Mouse (Mus musculus) brain, embryonic 18.5 days (tissue): ENCODE measurements around the gene A3galt2.

Experiments used
- DNase-seq: peaks from one replicate; pipeline ENCODE4 v3.0.0-alpha.2; 2012; ENCODE audit warnings: low read depth, low spot score

A3galt2 gene

DNA sequence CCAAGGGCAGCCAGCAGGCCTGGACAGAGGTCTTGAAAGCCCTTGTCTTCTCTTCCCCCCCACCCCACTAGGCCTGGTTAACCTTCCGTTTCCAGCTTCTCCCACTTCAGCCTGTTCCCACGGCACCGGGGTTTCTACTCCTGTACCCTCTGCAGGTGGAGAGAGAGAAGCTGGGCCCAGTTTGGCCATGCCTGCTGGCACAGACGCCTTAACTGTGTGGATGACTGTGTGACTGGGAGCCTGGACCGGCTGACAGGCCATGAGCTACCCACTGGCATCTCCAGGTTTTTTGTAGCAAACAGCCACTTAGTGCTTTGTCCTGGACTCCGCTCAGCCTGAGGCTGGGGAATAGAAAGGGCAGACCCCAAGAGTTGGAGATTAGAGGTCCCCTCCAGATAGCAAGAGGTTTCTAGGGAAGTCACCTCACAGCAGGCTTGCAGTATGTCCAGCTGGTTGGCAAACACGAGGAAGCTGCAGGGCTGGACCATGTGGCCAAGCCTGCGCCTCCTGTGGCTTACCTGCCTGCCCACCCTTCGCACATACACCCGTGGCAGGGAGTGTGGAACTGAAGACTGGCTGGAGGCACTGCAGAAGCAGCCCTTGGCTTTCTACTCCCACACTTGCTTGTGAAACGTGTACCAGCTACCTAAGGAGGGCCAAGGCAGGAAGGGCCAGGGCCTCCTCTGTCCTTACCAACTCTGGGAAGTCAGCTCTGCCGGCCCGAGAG lies 3.0 kb upstream of the A3galt2 start:
- no peak for DNase-seq

DNA sequence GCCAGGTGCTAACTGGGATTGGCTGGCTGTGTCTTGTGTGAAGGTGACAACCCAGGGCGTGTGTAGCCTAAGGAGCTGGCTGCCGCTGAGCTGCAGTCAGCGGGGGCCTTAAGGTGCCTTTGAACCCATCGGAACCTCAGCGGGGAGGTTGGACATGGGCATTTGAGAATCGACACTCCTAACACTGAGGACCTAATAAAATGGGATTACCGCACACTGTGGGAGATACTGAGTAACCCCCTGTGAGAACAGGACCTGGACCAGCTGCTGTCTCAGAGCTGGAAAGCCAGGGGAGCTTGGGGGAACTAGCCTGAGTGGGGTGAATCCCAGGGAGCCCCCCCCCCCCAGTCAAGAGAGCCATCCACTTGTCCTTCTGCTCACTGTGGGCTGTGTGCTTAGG lies 1.6 kb upstream of the A3galt2 start:
- DNase-seq = no peak

DNA sequence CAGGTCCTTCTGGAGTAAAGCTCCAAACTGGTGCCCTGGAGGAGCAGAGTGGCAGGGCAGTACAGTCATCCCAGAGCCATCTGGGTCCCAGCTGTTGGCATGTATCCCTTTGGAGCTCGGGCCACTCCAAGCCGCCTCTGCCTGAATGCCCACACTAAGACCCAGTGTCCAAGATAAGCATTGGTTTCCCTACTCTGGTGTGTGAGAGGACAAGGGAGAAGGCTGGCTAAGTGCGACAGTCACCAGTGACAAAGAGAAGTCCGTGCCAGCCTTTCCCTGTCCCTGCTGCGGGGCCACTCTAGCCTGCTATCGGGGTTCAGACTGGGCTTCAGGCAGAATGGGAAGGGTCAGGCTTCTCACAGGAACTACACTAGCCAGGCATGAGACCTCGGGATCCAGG lies 736 bp downstream of the A3galt2 start:
- DNase-seq = no peak

DNA sequence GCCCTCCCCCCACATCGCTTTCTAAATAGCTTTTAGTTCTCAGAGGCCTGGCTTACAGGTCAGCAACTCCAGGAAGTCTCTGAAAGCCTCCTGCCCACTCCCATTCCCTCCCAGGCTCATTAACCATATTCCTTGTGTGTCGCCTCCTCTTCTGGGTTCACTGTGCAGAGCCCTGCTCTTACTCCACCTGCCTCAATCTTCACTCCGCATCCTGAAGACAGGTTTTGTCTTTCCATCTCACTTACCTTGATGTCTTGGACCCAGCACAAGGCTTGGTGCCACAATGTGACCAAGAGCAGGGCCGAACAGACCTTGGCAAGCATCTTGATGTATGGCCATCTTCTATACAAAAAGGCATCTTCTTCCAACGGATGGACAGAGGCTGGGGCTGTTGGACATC lies 4.0 kb downstream of the A3galt2 start:
- no peak for DNase-seq

DNA sequence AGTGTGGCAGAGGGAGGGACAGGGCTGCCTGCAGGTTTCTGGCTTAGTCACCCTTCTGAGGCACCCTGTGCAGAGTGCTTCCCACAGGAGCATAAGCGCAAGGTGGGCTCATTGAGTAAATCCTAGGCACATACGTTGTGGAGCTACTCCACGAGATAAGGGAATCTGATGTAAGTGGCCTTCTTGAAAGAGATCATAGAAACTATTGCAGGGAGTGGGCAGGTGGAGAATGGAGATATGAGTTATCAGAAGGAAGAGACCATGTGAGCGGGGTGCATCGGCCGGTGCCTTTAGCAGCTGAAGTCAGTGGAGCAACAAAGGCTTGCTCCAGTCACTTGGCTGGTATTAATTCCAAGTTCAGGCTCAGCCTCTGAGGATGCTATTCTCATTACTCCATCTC lies 4.9 kb downstream of the A3galt2 start:
- DNase-seq = no peak

DNA sequence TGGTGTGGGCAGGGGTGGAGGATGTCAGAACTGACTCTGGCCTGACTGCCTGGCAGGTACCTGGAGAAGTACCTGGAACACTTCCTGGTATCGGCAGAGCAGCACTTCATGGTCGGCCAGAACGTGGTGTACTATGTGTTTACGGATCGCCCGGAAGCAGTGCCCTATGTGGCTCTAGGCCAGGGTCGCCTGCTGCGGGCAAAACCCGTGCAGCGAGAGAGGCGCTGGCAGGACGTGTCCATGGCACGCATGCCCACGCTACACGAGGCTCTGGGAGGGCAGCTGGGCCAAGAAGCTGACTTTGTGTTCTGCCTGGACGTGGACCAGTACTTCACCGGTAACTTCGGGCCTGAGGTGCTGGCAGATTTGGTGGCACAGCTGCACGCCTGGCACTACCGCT lies 11.8 kb downstream of the A3galt2 start:
- no peak for DNase-seq

DNA sequence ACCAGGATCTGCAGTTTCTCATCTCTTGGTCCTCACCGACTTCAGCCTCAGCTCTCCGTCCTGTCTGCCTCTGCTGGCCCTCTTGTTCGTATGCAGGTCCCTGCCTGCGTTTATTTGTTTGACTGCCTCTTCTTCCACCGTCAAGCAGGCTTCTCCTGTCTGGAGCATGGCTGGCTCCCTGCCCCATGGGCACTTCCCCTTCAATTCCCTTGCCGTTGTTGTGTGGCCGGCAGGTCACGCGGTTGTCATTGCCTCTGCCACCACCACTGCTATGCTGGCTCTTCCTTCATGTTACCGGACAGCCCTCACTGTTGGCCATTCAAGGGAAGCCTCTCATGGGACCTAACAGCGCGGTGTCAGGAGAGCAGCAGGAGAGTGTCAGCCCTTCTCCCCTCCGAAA lies 13.0 kb downstream of the A3galt2 start:
- no peak for DNase-seq

DNA sequence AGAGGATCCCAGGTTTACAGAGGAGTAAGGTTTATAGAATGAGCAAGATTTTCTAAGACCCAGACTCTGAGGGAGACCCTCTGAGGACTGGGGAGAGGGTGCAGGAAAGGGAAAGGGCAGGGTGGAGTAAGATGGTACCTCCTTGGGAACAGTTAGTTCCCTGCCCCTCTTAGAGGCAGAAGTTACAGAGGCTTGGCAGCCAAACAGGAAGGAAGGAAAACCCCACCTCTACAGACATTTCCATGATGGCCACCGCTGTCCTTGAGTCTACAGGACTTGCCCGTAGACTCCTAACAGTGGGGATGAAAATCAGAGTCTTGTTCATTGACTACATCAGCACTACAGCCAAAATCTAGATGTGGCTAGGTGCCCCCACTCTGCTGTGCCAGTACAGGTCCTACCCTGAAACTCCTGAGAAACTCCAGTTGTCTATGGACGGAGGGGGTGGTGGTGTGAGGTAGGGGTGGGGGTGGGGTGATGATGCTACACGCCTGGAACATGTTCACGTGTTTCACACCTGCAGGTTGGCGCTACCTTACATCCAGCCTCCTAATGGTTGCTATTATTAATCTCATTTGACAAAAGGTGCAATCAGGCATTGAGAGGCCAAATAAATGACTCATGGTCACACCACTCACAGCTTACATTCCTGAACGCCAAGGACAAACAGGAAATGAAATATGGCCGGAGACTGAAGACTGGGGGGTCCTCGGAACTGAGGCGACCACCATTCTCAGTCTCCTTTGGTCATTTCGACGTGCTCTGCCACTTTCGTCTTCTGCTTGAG lies 14.6 kb downstream of the A3galt2 start:
- no peak for DNase-seq

DNA sequence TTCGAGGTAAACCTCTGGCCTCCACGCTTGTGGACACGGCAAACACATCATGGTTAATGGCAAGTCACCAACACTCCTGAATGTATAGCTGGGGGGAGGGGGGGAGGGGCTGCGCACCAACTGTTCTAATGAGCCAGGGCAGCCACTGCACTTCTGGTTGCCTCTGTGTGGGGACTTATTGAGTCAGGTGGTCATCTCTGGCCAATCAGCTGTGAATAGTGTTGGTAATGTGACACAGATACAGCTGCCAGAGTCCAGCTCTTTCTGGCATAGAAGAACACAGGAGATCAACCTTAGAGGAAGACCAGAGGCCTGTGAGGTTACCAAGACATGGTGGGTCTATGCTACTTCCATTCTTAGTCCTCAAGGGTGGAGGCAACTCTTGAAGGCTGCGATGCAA lies 15.5 kb downstream of the A3galt2 start:
- no peak for DNase-seq

DNA sequence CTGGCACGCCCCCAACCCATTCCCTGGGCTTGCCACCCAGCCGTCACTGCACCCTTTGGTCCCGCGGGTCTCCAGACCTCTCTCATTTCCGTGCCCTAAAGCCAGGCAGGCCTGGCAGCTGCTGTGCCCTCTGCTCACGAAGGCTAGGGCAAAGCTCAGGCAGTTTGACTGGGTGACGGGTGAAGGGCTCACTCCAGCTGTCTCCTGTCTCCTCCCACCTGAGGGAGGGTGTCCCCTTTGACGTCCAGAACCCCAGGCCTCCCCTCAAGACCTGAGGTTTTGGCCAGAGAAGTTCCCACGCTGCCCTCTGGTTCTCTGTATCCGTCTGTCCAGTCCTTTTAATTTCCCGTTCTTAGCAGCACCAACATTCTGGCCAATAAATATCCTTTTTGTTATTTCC lies 18.7 kb downstream of the A3galt2 start:
- DNase-seq = no peak

DNA sequence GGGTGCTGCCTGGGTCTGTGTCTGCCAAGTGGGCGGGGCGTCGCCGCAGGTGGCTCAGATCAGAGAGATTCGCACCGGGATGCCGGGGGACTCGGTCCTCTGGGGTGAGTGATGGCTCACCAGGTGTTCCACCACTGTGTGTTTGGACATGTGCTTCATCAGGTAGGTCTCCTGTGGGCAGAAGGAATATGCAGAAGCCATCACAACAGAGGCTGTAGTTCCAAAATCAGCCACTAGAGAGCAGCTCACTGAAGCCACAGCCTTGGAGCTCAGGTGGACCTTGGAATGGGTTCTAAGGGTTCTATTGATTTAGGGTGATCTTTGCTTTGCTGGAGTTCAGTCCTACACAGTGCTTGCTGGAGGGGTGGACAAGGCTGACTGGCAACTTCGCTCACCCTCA lies 19.3 kb downstream of the A3galt2 start:
- DNase-seq = no peak

DNA sequence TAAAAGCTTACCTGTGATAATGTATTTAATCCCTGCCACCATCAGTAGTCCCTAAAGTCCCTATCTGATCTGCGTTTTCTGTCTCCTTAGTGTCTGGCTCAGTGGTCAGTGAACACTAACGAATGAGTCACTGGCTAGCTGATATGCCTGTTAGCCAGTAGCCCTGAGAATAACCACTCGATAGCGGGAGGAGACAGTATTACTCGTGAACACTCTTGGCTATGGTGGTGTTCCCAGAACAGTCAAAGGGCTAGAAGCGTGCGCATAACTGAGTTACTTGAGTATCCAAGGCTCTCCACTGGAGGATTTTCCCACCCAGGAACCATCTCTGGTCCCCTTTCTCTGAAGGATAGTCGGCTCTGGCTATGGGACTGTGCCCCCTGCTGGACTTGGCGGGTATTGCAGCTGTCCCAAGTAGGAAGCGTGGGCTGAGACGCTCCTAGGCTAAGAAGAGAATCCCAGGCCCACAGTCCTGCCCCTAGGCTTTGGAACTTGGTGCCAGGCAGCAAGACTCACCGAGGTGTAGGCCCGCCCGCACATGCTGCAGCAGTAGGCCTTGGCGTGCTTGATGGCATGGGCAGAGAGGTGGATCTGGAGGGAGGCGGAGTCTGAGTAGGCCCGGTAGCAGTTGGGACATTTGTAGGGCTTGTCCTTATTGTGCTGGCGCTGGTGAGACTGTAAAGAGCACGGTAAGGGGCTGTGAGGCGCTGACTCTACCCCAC lies 21.6 kb downstream of the A3galt2 start:
- DNase-seq = no peak

DNA sequence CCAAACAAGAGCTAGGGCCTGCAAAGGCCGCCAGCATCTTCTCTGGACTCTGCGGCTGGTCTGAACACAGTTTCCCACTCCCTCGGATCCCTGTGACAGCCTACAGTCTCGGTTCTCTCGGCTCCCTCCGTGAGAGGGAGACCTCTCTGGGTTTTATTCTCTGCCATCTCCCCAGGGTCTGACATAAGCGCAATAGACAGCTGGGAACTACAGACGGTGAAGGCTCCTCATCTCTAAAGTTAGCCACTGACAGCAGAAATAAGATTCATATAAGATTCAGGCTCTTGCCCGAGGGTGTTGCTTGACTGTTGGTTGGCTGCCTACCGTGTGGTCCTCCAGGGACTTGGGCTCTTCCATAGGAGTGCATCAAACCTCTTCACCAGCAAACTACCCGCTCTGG lies 22.4 kb downstream of the A3galt2 start:
- no peak for DNase-seq

DNA sequence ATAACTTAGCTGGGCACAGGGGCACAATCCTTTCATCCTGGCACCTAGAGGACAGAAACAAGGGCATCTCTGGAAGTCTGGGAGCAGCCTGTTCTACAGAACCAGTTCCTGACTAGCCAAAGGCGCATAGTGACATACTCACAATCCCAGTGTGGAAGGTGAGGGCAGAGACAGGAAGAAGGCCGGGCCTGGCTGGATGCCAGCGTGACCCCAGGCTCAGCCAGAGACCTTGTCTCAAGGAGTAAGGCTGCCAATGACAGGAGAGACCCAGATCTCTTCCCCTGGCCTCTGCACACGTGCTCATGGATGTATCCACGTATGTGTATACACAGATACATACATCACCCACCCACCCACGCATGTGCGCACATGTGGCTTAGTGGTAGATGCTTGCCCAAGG lies 26.9 kb downstream of the A3galt2 start:
- no peak for DNase-seq

DNA sequence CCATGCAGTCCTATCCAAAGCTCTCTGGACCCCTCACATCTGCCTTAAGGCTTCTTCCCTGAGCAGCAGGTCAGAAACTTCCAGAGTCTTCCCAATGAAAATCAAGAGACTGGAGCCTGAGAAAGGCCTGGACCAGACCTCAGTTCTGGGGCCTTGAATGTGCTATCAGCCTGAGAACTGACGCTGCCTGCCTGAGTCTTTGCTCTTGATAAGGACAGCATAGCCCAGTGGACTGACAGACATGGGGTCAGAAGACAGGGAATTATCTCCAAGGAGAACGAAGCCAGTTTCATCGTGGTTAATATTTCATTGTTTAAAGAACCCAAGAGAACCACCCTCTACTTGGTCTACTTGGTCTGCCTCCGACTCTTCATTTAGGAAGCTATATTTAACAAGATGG lies 27.5 kb downstream of the A3galt2 start:
- DNase-seq = no peak

DNA sequence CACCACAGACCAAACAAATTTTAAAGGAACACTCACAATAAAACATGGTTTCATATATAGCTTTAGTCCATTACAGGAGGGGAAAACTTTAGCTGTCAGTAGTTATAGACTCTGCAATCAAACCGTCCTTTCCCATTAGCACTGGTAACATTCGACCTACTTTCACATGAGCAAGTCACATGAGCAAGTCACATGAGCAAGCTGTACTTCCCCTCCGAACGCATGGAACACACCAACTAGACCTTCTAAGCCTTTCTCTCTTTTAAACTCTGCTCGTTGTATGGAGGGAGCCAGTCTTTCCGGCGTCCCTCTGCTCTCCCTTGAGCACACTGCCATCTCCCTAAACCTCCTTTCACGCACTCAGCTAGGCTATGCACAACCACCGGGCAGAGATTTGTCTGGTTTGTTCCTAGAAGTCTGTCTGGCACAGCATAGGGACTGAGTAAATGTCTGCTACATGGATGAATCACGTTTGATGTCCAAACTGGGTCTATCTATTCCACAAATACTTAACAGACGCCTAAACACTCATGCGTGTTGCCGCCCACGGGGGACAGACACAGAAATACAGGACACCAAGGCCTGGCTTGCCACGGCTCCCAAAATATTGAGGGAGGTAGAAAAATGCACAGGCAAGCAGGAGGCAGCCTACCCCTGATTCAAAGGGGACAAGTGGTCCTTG lies 29.9 kb downstream of the A3galt2 start:
- DNase-seq = no peak

DNA sequence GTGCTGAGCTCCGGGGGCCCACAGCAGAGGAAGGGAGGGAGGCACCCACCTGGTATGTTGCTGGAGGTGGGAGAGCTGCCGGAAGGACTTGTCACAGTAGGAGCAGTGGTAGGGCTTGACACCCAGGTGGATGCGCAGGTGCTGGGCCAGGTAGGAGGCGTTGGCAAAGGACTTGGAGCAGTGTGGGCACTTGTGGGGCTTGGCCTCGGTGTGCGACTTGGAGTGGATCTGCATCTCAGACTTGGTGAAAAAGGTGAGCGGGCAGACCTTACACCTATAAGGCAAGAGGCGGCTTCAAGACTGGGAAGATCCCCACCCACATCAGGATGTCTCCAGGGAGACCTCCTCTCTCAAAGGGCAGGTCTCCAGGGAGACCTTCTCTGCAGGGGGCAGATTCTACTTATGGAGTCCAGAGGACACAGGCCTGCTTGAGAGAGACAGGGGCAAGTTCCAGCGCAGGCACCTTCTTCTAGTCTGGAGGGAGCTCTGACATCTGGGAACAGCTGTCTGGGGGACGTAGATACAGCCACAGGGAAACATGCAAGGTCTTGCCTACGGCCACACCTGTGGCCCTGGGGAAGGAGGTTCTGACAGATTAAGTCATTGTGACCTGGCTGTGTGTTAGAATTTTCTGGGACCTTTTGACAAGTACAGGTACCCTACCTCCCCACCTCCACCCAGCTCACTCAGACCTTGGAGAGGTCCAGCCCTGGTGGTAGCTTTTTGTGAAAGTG lies 30.9 kb downstream of the A3galt2 start:
- no peak for DNase-seq

DNA sequence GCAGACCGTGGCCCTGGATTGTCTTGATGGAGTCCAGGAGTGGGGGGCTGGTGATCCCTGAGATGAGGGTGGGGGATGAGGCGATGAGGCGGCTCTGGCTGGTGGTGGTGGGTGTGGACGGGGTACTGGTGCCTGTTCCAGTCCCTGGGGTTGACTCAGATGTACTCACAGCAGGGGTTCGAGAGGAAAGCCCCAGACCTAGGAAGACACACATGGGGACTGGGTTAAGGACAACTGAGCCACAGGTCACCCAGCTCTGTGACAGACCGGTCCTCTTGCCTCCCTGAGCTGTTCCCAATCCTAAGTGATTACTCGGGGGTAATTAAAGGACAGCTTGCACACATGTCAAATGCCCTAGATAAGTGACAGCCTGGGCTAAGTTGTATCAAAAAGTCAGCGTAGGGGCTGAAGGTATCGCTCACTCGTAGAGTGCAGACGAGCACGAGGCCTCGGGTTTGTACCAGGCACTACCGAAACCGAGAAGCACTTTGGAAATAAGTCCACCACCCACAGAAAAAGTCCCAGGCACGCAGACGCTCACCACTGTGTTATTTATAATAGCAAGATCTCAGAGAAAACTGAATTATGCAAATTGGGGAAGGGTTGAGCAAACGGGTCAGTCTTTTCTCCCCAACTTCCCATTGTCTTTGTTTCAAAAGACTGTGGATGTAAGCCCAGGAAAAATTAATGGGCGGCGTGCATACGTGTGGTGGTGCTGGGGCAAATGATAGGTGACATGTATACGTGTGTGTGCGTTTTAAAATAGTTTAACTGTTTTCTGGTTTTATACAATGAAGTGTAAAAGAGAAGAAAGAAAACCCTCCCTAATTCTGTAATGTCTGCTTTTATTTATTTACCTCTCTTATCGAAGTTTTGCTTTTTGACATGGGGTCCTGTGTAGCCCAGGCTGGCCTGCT lies 32.1 kb downstream of the A3galt2 start:
- DNase-seq = no peak

DNA sequence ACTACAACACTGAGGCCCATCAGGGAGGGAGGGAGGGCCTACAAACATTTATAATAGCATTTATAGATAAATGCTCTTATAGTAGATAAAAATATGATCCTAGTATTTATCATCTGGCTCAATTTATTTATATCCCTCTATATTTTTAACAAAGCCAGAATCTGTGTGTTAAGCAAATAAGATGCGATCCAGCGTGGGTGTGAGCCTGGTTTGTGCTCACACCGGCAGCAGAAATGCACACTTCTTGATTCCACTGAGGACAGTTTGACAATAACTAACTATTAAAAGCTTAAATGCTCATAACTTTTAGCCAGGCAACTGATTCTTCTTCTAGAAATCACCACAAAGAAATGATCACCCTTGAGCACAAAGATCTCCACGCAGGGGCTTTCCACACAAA lies 32.9 kb downstream of the A3galt2 start:
- no peak for DNase-seq

DNA sequence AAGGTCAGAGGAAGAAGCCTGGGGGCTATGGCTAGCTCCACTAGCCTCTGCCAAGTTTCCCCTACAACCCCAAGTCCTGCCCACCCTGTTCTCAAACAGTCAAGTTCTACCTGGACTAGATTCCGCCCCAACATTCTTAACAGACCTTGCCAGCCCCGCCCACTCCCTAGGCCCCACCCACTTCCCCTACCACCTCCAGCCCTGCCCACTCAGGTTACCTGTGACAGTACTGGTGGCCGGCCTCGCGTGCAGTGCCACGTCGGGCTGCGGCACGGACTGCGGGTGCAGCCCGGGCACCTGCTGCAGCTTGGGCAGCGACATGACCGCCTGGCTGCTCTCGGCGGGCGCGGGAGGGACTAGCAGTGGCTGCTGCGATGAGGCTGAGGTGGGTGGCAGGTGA lies 34.5 kb downstream of the A3galt2 start:
- DNase-seq = no peak
